Mouse (Mus musculus): ENCODE measurements around the gene Kcnh2.

GRCm38 (mm10) chr5:24320894-24321293 lies 30.5 kb downstream of the Kcnh2 start:
- TF ChIP-seq CTCF (IDR thresholded peaks at IDR 0.05) = no peak
- no peak for TF ChIP-seq EP300 (IDR thresholded peaks at IDR 0.05; ENCODE audit: insufficient read depth, low read depth, low read length)
- TF ChIP-seq POLR2A (IDR thresholded peaks at IDR 0.05; ENCODE audit: insufficient read depth, low read depth, low read length) = no peak
